Mouse (Mus musculus) layer of hippocampus, adult 2 months (tissue): ENCODE data around the gene Ccdc184. TPM values are rescaled to one million over a fixed set of nuclear protein-coding genes. Genes with fewer than 3 reads are reported as not detected.

ENCODE experiments used
- DNase-seq, 2 experiments: peaks; one replicate each; pipeline ENCODE4 v3.0.0; 2022; ENCODE audit warnings: low spot score in 2 of 2
- H3K27ac ChIP-seq: fragments of 200-600 bp; 2 replicates; pipeline ENCODE4 v1.8.1; 2022
- H3K4me3 ChIP-seq: fragments of 200-600 bp; 2 replicates; pipeline ENCODE4 v1.8.1; 2022; ENCODE audit warnings: mild to moderate bottlenecking
- CTCF ChIP-seq: fragments of 200-600 bp; conservative IDR thresholded peaks from 2 replicates; pipeline ENCODE4 v1.8.1; 2022; ENCODE audit warnings: antibody characterized with exemption, mild to moderate bottlenecking, moderate library complexity
- total RNA-seq, 2 experiments: library from RNA; stranded (reverse); gene quantifications; 2 replicates each; pipeline ENCODE4 v1.2.3; 2021

Gene Ccdc184
- total RNA-seq, 2 experiments from 2014 or later, result 10.6 to 10.9 TPM

GRCm38 (mm10) chr15:98144861-98145507 is 22.0 kb upstream of the Ccdc184 start:
- no peak for DNase-seq

DNA sequence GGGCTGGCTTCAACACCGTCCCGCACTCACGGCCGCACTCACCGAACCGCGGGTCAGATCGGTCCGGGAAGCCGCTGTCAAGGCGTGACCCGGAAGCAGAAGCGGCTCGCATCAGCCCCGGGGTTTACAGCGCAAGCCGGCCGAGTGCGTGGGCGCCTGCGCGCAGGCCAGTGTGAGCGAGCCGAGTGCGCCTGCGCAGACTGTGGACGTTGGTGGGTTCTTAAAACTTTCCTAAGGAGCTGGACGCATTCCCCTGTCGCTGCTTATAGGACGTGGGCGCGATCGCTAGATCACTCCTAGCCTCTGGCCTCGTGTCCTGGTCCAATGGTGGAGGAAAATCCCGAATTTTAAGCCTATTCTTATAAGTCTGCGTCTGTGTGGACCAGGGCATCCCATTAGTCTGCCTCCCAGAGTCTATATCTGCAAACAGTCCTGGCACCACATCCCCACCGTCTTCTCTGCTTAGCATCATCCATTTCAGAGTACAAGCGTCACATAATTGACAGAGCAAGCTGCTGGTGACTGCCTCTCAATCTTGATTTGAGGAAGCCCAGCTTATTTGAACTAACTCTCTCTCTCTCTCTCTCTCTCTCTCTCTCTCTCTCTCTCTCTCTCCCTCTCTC is 21.3 kb upstream of the Ccdc184 start:
- Histone ChIP-seq H3K27ac (peak overlapping the region; percentile 98), H3K4me3 (peak overlapping the region; percentile 94)
- TF ChIP-seq CTCF, result no peak
- peak; percentile 91 to 94 for DNase-seq

More at GRCm38 (mm10) chr15:98144861-98145507, 22.0 kb upstream of the Ccdc184 start:
- H3K4me3 ChIP-seq, result peak overlapping the region; percentile 94
- TF ChIP-seq CTCF, result no peak
- peak overlapping the region; percentile 98 for H3K27ac ChIP-seq

DNA sequence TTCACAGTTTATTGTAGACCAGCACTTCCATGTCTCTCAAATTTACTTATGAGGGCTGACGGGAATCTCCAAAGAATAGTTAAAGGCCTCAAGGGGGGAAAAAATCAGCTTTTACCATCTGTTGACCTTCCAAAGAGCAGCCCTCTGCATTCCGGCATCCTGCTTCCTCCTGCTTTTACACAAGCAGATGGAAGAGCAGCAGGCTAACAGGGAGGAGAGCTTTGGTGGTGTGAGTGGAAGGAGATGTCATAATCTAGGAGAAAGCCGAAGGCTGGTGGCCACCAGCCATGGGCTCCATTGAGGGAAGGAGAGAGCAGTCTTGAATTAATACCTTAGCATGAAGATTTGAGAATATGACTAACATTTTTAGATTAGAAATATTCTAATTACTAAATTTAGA is 18.6 kb upstream of the Ccdc184 start:
- TF ChIP-seq CTCF, result no peak
- no peak for DNase-seq
- no peak overlapping the region for H3K4me3 ChIP-seq
- no peak overlapping the region for H3K27ac ChIP-seq

DNA sequence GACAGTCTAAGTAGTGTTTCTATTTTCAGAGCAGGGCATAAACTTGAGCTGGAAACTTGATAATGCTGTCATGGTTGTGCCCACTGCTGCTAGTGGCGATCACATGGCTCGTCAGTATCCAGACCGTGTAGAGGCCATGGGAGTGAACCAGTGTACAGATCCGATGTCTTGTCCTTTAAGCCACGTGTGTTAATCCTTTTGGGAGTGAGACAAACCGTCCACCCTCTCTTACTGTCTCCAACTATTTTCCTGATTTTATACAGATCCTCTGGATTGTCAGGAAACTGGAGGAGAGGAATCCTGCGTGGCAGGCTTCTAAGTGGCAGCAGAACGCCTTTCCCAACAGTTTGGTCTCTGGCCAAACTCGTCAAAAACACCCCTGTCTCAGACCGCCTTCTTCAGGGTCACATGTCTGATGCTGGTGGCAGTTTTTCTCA is 17.8 kb upstream of the Ccdc184 start:
- no peak overlapping the region for H3K4me3 ChIP-seq
- DNase-seq, result no peak
- no peak for TF ChIP-seq CTCF
- no peak overlapping the region for H3K27ac ChIP-seq

DNA sequence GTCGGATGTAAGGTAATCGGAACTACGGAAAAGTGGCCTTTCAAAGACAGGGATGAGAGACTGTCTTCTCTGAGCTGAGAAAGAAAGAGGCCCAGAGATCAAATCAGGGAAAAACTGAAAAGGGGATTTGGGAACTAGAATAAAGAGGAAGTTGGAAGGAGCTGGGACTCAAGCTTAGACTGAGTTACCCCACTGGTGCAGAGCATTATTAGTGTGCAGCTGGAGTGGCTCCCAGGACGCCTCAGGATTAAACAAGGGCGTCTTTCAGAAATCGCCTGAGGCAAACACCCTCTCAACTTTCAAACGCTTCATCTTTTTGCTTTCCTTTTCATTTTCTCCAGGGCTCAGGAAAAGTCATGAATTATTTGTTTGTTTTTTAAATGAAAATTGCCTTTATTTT is 14.0 kb upstream of the Ccdc184 start:
- Histone ChIP-seq H3K27ac (peak overlapping the region; percentile 76), H3K4me3 (no peak overlapping the region)
- TF ChIP-seq CTCF, result no peak
- no peak for DNase-seq

GRCm38 (mm10) chr15:98153625-98154024 is 13.3 kb upstream of the Ccdc184 start:
- no peak overlapping the region for H3K4me3 ChIP-seq
- peak; percentile 19 to 48 for DNase-seq
- peak; percentile 82 for TF ChIP-seq CTCF
- H3K27ac ChIP-seq, result peak overlapping the region; percentile 76

GRCm38 (mm10) chr15:98154146-98154545 is 12.8 kb upstream of the Ccdc184 start:
- DNase-seq, result no peak

GRCm38 (mm10) chr15:98154631-98155030 is 12.3 kb upstream of the Ccdc184 start:
- peak; percentile 14 for TF ChIP-seq CTCF
- H3K4me3 ChIP-seq, result no peak overlapping the region
- H3K27ac ChIP-seq, result no peak overlapping the region
- no peak for DNase-seq

More at GRCm38 (mm10) chr15:98154146-98154545, 12.8 kb upstream of the Ccdc184 start:
- no peak for TF ChIP-seq CTCF
- no peak overlapping the region for H3K27ac ChIP-seq
- H3K4me3 ChIP-seq, result no peak overlapping the region

- no peak overlapping the region for H3K27ac ChIP-seq
- no peak for DNase-seq
- no peak overlapping the region for H3K4me3 ChIP-seq
- no peak for TF ChIP-seq CTCF
Observed at GRCm38 (mm10) chr15:98155272-98155671, 11.7 kb upstream of the Ccdc184 start.

- Histone ChIP-seq H3K4me3 (no peak overlapping the region), H3K27ac (no peak overlapping the region)
- TF ChIP-seq CTCF, result no peak
- no peak for DNase-seq
Observed at GRCm38 (mm10) chr15:98155944-98156343, 11.0 kb upstream of the Ccdc184 start.

GRCm38 (mm10) chr15:98157253-98157652 is 9.7 kb upstream of the Ccdc184 start:
- no peak for DNase-seq
- Histone ChIP-seq H3K4me3 (no peak overlapping the region), H3K27ac (no peak overlapping the region)
- TF ChIP-seq CTCF, result no peak

DNA sequence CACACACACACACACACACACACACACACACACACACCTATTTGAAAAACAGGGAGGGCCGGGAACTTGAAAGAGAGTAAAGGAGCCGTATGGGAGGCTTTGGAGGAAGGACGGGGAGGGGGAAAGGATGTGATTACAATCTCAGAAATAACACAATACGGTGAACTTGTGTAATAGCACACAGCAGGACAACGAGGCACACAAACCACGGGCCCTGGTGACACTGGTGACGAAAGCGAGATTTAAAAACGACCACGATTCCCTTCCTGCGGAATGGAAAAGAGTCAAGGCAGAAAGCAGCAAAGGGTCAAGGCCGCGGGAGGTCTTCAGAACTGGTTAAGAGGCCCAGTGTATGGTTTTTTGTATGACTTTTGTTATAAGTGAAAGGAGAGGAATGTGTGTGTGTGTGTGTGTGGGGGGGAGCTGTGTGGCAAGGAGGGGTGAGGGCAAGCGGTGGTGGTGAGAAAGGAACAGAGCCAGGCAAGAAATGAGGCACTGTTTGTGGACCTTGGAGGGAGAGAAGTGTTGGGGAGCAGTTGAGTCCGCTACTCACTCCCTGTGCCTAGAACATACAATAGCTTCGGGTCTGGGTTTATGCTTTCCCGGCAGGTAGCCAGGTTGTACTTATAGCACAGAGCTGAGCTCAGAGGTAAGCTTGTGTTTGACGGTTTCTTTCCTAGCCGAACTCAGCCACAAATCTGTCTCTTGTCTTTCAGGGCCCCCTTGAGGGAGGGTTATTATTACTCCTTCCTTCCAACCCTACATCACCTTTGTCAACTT is 5.7 kb upstream of the Ccdc184 start:
- DNase-seq, result no peak
- no peak for TF ChIP-seq CTCF
- H3K27ac ChIP-seq, result no peak overlapping the region
- no peak overlapping the region for H3K4me3 ChIP-seq

- no peak for TF ChIP-seq CTCF
- Histone ChIP-seq H3K4me3 (no peak overlapping the region), H3K27ac (no peak overlapping the region)
- no peak for DNase-seq
Observed at GRCm38 (mm10) chr15:98162561-98162960, 4.4 kb upstream of the Ccdc184 start.
